Mouse (Mus musculus): Measurements from ENCODE around the gene Skint3.
"Not testable (repeated sequence)": the region's sequence is repeated elsewhere in the genome, so short reads cannot be mapped to it uniquely, and the experiment has no call there.

Skint3 gene

GRCm38 (mm10) chr4:112231945-112232344, at the start of gene Skint3:
Gene Skint3 (plus strand): TSS chr4:112232245.
- no peak for DNase-seq

- DNase-seq, result no peak
These were observed 11.4 kb downstream of the Skint3 start for GRCm38 (mm10) chr4:112243416-112243815.

- DNase-seq, result no peak
These were observed 11.9 kb downstream of the Skint3 start for GRCm38 (mm10) chr4:112243951-112244350.

GRCm38 (mm10) chr4:112256022-112256421, 24.0 kb downstream of the Skint3 start:
- DNase-seq, result no peak

GRCm38 (mm10) chr4:112287178-112287974, 55.3 kb downstream of the Skint3 start:
- DNase-seq, result no peak

- no peak for DNase-seq
These were observed 56.4 kb downstream of the Skint3 start for GRCm38 (mm10) chr4:112288396-112288795.

- DNase-seq, result no peak
These were observed 70.3 kb downstream of the Skint3 start for GRCm38 (mm10) chr4:112302305-112302704.

GRCm38 (mm10) chr4:112302855-112303509, 70.9 kb downstream of the Skint3 start:
- DNase-seq, result no peak

GRCm38 (mm10) chr4:112349111-112349510, 117.1 kb downstream of the Skint3 start:
- not testable (repeated sequence) for DNase-seq
